Mouse (Mus musculus) olfactory bulb, adult 2 months (tissue): Measurements from ENCODE around the gene 4930415O20Rik. TPM values are rescaled to one million over a fixed set of nuclear protein-coding genes. Genes with fewer than 3 reads are reported as not detected.

Experiments
- H3K27ac ChIP-seq: fragments of 200-500 bp; 2 replicates; pipeline ENCODE4 v1.5.1; 2012; ENCODE audit warnings: low read depth, low read length; ENCODE audit not compliant: insufficient read depth
- H3K4me1 ChIP-seq: fragments of 200-500 bp; 2 replicates; pipeline ENCODE4 v1.6.1; 2012; ENCODE audit warnings: low read length; ENCODE audit not compliant: control insufficient read depth, insufficient read depth
- H3K4me3 ChIP-seq: fragments of 200-500 bp; 2 replicates; pipeline ENCODE4 v1.5.1; 2012; ENCODE audit warnings: mild to moderate bottlenecking, low read depth, low read length, moderate library complexity; ENCODE audit not compliant: insufficient read depth
- CTCF ChIP-seq: fragments of 200-500 bp; IDR thresholded peaks from 2 replicates; pipeline ENCODE4 v1.5.1; 2012; ENCODE audit warnings: low read depth, mild to moderate bottlenecking, low read length, moderate library complexity; ENCODE audit not compliant: insufficient read depth
- POLR2A ChIP-seq: fragments of 200-500 bp; IDR thresholded peaks from 2 replicates; pipeline ENCODE4 v1.6.1; 2012; ENCODE audit warnings: mild to moderate bottlenecking, low read depth, low read length, moderate library complexity; ENCODE audit not compliant: insufficient read depth
- WGBS: fragments of 180-500 bp; shearing (Covaris S2); methylation state at CpG from one replicate; pipeline ENCODE4 v1.1.7; 2018; 5-methylcytosine and 5-hydroxymethylcytosine counted together
- polyA plus RNA-seq: library from polyadenylated mRNA; stranded (reverse); fragments of >200 nt; gene quantifications from 2 replicates; pipeline ENCODE4 v1.2.4, GENCODE M21; 2012; ENCODE audit warnings: low replicate concordance; ENCODE audit not compliant: missing spikeins, insufficient read depth, insufficient read length

Gene 4930415O20Rik
- polyA plus RNA-seq, 1 experiment = not detected

DNA sequence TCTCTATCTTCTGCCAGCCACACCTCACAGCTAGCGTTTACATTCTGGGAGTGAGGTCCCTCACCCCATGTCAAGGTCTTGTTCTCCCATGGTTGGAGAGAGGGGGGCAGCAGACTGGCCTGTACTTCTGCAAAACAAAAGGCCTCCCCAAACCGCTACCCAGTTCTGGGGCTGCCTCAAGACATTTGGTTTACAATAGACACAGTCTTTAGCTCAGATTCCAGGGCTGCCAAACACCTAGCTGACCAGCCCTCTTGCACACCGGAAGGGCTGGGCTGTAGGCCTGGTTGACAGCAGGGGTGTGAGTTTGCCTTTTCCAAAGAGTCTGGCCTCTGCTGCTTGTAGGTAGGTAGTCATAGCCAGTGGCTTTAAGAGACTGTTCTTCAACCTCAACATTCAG is 66.4 kb downstream of the 4930415O20Rik start:
- Histone ChIP-seq H3K4me1 (peaks cover 35% of the 10 kb centered on the region), H3K27ac (peak overlapping the region; percentile 52), H3K4me3 (peak overlapping the region; percentile 29)
- 41% methylated on average over 3 of the region's 3 CpGs for WGBS
- TF ChIP-seq CTCF = no peak
- no peak for TF ChIP-seq POLR2A

Other genes starting within 250 kb of the 4930415O20Rik start
- gene Olfr284, start 230.0 kb upstream of the 4930415O20Rik start, polyA plus RNA-seq = not detected in 2 replicates
- not detected in 2 replicates for gene Olfr283, start 190.1 kb upstream of the 4930415O20Rik start, polyA plus RNA-seq
- not detected in 2 replicates for gene Olfr282, start 139.8 kb upstream of the 4930415O20Rik start, polyA plus RNA-seq
- gene Olfr281, start 118.4 kb upstream of the 4930415O20Rik start, polyA plus RNA-seq = not detected in 2 replicates
- not detected in 2 replicates for gene OR5BS1P, start 101.1 kb upstream of the 4930415O20Rik start, polyA plus RNA-seq
- not detected in 2 replicates for gene Lalba, start 88.3 kb upstream of the 4930415O20Rik start, polyA plus RNA-seq
- 143 TPM in 1 of 2 replicates, not detected in the other for gene Olfr279, start 78.6 kb upstream of the 4930415O20Rik start, polyA plus RNA-seq
- gene Kansl2, start 36.7 kb upstream of the 4930415O20Rik start, polyA plus RNA-seq = not detected in 2 replicates
- gene Ccnt1, start 81 bp upstream of the 4930415O20Rik start, polyA plus RNA-seq = 109 TPM in 1 of 2 replicates, not detected in the other
- 87.5 TPM in 1 of 2 replicates, not detected in the other for gene Adcy6, start 39.1 kb downstream of the 4930415O20Rik start, polyA plus RNA-seq
- not detected in 2 replicates for gene Cacnb3, start 59.8 kb downstream of the 4930415O20Rik start, polyA plus RNA-seq
- not detected in 2 replicates for gene Ddx23, start 91.9 kb downstream of the 4930415O20Rik start, polyA plus RNA-seq
- gene Rnd1, start 106.5 kb downstream of the 4930415O20Rik start, polyA plus RNA-seq = not detected in 2 replicates
- gene Ccdc65, start 137.2 kb downstream of the 4930415O20Rik start, polyA plus RNA-seq = not detected in 2 replicates
- not detected in 2 replicates for gene Fkbp11, start 157.2 kb downstream of the 4930415O20Rik start, polyA plus RNA-seq
- gene Arf3, start 192.2 kb downstream of the 4930415O20Rik start, polyA plus RNA-seq = 167 TPM in 1 of 2 replicates, not detected in the other
- not detected in 2 replicates for gene Wnt10b, start 207.1 kb downstream of the 4930415O20Rik start, polyA plus RNA-seq
- not detected in 2 replicates for gene Wnt1, start 218.9 kb downstream of the 4930415O20Rik start, polyA plus RNA-seq
- 108 TPM in 1 of 2 replicates, not detected in the other for gene Ddn, start 238.5 kb downstream of the 4930415O20Rik start, polyA plus RNA-seq